Mouse (Mus musculus) 416B (cell line): ENCODE results near the gene Tmem184b.

Source experiments
- DNase-seq: peaks from one replicate; pipeline ENCODE4 v3.0.0; 2011; ENCODE audit warnings: low read depth

The Tmem184b gene

DNA sequence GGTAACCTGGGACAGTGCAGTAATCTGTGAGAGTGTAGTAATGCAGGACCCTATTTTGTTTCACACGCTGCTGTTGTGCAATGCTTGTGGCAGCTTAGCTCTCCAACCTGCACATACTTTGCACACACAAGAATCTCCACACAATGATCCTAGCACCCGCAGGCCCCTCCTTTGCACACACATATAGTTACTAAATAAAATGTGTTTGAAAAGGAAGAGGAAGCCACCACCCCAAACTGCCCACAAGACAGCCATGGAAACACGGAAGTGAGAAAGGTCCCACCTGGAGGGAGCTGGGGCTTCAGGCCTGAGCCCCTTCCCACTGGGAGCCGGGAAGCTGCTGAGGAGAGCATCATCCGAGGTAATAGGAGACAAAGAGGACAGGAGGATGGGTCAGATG is 64.4 kb downstream of the Tmem184b start:
- no peak for DNase-seq

DNA sequence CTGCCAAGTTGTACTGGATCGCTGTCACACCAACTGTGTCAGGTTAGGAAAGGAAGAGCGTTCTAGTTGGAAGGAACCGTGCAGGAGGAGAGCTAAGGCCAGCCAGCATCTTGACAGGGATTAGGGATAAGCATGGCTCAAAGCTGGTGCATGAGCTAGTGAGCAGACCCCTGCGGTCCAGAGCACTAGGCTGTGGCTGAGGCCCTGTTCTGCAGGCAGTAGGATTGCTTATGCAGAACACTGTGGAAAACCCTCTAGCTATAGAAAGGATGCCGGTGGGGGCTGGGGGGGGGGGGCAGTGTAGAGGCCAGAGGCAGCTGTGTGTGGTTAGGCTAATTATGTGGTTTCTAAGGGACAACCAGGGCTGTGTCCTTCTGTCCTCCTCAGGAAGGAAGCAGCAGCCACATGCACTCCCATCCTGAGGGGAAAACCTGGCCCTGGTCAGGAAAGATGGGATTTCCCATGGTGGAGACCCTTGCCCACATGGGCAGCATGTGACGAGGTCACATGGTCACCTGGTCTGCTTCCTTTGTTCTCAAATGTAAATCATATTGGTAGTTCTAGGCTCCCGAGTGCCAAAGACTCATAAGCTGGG is 68.2 kb downstream of the Tmem184b start:
- DNase-seq: peak; percentile 82

DNA sequence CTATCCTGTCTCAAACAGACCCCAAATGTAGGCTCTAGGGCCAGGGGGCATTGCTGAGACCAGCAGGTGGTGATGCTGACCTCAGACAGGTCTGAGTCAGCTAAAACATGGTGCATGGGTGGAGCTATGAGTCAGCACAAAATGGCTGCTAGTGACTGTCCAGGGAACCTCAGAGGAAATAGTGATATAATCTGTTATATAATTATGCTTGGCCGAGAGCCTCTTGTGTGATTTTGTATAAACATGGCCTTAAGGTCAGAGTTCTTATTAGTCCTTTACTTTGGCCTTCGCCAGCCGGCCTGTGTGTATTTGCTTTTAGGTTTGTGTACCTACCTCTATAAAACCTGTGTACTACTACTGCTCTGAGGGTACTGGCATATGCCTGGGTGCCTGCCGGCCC is 70.0 kb downstream of the Tmem184b start:
- DNase-seq: peak; percentile 88

DNA sequence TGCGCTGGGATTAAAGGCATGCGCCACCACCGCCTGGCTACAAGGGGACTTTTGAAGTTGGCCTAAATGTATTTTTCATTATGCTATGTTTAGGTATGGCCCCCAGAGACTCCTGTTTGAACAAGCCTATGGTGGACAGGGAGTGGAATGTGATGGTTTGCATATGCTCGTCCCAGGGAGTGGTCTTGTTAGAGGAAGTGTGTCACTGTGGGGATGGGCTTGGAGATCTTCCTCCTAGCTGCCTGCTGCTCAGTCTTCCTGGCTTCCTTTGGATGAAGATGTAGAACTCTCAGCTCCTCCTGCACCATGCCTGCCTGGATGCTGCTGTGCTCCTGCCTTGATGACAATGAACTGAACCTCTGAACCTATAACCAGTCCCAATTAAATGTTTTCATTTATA is 72.8 kb downstream of the Tmem184b start:
- DNase-seq: peak; percentile 39

DNA sequence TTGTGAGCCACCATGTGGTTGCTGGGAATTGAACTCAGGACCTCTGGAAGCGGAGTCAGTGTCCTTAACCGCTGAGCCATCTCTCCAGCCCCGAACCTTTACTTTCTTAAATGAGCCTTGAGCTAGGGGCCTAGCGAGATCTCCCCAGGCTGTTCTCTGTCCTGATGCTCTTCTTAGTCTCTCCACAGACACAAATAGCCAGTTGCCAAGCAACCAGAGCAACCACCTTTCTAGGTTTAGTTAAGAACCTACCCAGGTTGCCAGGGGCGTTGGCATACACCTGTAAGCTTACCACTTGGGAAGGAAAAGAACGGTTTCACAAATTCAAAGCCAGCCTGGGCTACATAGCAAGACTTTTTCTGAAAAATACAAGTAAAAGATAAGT is 73.4 kb downstream of the Tmem184b start:
- peak; percentile 21 for DNase-seq

DNA sequence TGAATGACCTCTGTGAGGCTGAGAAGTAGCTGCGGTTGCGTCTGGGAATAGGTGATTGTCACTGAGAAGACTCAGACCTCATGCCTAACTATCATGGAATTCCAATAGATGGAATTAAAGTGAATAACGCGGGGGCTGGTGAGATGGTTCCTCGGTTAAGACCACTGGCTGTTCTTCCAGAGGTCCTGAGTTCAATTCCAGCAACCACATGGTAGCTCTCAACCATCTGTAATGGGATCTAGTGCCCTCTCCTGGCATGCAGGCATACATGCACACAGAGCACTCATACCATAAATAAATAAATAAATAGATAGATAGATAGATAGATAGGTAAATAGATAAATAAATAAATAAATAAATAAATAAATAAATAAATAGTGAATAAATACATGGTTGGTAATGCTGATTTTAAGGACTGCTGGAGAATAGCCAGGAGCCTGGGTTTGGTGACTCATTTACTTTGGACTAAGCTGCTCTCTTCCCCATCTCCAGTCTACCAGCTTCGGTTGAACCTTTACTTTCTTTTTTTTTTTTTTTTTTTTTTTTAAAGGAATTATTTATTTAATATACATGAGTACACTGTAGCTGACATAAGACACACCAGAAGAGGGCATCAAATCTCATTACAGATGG is 73.9 kb downstream of the Tmem184b start:
- DNase-seq: peak; percentile 53

DNA sequence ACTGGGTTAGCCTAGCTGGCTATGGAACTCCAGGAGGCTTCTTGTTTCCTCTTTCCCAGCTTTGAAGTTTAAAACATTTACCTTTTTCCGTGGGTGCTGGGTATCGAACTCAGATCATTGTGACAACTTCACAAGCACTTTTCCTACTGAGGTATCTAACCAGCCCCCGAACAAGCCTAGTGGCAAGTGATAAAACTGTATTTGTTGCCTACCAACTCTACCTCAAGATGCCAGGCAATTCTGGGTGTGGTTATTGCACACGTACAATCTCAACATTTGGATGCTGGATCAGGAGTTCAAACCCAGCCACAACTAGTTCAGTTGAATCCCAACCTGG is 74.5 kb downstream of the Tmem184b start:
- peak; percentile 68 for DNase-seq

DNA sequence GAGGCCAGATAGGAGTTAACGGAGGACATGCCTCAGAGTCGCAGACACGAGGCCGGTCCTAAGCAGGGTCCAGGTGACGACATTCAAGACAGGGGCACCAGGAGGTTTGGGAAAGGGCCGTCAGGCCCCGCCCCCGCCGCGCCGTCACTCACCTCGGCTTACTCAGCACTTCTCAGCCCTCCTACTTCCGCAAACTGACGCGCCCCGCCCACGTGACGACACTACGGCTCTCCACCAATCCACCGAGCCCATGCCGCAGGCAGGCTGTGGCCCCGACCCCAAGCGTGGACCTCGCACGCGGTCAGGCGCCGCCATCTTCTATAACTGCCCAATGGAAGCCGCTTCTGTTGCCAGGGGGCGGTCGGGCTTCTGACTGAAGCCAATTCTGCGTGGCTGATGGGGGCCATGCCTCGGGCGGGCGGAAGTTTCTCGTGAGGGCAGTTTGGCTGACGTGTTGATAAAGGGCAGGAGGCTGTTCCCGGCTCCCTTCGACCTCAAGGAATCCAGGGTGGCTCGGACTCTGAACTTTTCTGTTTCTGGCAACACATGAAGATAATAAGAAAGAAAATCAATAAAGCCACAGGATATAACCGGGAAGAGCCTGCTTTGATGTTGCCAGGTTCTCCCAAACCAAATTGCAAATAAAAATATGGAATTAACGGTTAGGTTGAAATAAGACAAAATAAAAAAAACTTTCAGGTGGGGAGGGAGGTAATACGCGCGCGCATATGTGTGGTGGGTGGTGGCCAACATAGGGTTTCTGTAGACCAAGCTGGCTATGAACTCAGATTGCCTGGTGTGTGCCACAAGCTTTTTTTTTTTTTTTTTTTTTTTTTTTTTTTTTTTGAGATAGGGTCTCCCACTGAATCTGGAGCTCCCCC is 75.1 kb downstream of the Tmem184b start, which contains the start of gene Pla2g6:
Gene Pla2g6 (minus strand): TSS at position 333 of the 881 bp plus-strand sequence.
- DNase-seq: peak; percentile 100

DNA sequence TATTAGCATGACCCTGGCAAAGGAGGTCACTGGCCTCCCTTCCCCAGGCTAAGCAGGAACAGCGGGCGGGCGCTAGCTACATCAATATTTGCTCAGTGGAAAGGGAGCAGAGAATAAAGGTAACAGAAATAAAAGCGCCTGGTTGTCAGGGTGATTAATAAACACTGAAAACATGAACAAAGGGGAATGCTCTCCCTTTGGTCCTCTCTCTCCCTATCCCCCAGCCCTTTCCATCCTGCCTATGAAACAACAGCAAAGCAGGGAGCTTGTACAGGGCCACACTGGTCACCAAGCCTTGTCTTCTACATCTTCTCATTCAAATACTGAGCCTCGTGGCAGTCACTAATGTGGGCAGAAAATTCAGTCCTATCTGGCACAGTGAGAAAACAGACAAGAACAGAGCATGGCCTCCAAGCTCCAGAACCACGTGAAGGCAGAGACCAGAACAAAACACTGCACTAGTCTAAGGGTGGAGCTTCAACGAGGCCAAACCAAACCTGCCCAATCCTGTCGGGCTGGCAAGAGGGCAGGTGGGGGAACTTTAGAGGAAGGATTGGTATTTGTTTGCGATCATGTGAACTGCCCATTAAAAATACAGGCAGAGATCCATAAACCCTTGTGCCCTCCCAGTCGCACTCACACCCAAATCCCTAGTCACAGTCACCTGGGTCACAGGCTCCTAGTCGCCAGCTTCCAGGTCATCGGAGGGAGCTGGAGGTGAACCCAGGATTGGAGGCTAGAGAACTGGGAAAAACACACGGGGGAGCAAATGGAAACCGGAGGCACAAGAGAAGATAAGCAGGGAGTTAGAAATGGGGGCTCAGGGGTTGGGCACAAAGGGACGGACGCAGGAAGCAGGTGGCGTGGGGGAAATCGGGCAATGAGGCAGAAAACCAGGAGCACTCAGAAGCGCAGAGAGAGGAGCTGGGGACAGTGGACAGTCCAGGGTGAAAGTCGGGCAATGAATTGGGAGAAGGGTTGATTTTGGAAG is 76.1 kb downstream of the Tmem184b start:
- DNase-seq: peak; percentile 87

DNA sequence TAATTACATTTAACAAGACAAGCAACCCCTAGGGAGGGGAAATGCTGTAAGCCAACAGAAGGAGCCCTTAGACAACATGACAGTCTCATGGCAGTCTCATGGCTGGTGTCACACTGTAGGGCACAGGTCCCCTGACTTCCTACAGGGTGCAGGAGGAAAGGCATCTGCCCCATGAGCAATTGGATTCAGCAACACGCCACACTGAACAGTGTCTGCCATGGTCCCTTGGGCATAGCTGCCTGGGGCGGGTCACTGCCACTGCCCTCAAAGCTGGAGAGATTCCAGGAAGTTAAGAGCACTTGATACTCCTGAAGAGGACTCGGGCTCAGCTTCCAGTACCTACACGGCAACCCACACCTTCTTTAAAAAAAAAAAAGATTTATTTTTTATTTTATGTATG is 77.1 kb downstream of the Tmem184b start:
- peak; percentile 28 for DNase-seq

DNA sequence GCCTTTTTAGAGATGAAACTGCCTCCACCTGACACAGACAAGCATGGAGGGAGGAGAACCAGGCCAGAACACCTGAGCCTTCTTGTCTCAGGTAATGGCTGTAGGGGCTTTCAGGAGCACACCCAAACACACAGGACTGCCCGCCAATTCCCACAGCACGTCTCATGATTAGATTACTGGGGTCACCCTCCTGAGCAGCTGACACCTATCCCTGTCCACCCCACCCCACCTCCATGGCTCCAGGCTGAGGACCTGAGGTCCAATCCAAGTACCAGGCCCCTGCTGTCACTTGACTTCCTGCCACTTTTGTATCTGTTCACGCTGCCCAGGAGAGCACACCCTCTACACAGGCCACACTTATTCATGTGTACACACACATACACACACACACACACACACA is 77.6 kb downstream of the Tmem184b start:
- DNase-seq: no peak

DNA sequence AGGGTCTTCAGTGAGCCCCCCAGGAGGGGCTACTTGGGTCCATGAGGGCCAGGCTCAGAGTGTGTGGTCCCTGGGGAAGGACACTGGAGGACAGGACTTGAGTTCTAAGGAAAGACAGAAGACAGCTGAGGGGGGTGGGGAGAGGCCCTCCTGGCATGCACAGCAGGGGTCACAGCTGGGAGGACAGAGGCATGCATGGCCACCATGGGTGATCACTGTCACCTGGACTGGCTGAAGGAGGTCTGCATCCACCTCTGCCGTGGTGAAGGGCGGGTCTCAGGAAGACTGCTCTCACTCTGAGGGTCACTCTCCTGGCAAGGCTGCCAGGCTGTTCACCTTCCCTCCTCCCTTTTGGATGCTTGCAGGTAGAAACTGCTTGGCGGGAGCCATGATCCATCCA is 79.0 kb downstream of the Tmem184b start:
- no peak for DNase-seq

DNA sequence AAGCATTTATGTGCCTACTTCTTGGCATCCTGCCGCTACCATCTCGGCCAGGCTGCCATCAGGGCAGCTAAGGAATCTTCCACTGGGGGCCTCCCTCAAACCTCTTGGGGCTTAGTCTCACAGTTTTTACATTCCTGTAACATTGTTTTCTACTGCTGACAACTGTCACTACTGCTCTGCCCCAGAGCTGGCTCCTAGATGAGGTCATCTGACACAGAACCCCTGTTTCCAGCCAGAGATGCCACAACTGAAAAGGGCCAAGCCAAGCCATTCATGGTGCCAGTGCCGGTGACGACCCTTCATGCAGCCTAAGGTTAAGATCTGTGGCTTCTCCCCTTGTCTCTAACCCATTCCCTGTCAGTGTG is 79.6 kb downstream of the Tmem184b start:
- no peak for DNase-seq

DNA sequence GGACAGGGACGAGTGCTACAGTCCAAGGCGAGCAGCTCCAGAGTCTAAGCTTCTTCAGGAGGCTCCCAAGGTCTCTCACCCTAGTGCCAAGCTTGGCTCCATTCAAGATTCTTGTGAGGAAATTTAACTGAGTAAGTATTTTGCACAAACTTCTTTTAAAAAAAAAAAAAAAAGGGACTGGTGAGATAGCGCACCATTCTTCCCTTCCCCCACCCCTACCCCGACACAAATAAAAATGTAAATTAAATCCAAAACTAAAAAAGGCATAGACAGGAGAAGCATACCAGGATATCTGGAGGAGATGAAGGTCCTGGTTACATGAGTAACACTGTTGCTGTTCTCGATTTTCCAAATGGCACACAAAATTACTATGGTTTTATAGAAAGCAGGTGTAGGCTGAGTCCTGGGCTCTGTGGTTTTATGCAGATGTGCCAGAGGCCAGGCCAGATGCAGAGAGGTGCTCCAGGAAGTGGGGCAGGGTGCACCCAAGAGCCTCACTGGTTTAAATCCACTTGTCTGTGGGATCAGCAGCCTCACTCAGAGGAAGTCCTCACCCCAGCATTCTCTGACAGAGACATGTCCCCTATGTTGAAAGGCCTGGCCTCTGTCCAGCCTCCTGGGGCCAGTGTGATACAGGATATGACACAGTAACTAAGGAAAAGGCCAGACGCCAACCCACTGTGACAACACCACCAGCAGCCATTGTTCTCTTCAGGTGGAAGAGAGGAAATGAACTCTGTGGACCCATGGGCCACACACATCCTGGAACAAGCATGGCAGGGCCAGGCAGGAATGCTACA is 80.2 kb downstream of the Tmem184b start:
- DNase-seq: peak; percentile 94

DNA sequence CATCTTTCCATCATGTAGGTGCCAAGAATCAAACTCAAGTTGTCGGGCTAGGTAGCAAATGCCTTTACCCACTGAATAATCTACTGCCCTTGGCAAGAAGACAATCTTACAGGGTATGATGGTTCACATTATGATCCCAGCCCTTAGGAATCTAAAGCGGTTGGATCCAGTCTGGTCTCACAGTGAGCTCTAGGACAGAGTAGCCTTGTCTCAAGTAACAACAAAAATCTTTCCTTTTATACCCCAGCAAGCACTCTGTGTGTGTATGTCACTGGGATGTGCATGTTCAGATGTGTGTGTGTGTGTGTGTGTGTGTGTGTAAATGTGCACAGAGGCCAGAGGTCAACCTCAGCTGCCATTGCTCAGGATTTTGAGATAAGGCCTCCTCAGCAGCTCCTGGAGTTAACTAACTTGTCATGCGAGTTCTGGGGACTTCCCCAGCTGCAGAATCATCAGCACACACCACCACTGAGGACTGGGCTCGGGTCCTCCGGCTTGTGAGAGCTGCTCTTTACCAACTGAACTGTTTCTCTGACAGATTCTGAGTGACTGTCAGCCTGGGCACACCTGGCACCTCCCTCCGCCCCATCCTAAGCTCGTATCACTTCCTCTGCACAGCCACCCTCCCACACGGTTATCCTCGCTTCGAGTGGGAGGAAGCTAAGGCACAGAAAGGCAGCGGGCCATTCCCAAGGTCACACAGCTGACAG is 80.9 kb downstream of the Tmem184b start:
- DNase-seq: peak; percentile 26

DNA sequence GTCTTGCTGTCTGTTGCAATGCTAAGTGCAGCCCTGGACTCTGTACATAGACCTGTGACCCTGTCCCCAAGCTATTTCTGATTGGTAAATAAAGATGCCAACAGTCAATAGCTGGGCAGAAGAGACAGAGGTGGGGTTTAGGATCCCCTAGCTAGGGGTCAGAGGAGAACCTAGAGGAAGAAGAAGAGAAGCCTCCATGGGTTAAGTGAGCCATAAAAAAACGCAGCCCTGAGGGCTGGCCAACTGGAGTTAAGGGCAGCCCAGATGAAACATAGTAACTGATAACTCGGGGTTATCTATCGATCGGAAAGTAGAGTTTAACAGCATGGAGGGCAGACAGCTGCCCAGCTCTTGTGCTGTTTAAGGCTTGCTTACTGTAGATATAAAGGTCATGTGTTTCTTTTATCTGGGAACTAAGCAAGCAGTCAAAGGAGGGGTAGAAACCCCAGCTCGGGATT is 81.6 kb downstream of the Tmem184b start:
- DNase-seq: no peak

DNA sequence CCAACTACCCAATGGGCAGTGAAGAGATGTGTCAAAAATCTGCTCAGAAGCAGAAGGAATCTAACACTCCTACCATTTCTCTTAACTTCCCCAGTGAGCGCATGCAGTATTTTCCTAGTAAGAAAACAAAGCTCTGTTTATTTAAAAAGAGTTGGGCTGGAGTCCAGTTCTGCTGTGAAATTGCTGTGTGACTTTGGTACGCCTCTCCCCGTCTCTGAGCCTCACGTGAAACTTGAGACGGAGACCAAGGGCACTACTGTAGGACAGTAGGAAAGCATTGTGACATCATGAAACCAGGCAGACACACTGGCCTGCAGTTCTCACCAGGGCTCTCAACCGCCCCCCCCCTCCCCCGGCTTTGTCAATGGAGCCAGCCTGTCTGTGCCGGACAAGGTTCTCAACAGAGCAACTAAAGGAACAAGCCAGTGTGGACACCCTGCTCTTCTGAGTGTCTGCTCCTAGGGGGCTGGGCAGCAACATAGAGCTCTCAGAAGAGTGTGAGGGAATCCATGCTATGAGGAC is 89.5 kb downstream of the Tmem184b start:
- DNase-seq: no peak
